Mouse (Mus musculus): Measurements from ENCODE around the gene Jaml.

- TF ChIP-seq CTCF (IDR thresholded peaks at IDR 0.05; ENCODE audit: low read depth) (no peak), EP300 (IDR thresholded peaks at IDR 0.05; ENCODE audit: low read depth) (no peak)
These were observed 16.4 kb downstream of the Jaml start for GRCm38 (mm10) chr9:45095149-45095937.

Data from liver, postnatal 0 days (tissue).